Mouse (Mus musculus): ENCODE measurements around the gene Ttll11. TPM values are rescaled to one million over a fixed set of nuclear protein-coding genes. Genes with fewer than 3 reads are reported as not detected.
A peak's percentile ranks its signal among the peaks of the same experiment; 100 is the strongest.

The Ttll11 gene
- total RNA-seq, 2 experiments from 2014 or later: 2.2 to 2.7 TPM

- no peak for DNase-seq
Observed at GRCm38 (mm10) chr2:35899712-35900111, 80.0 kb downstream of the Ttll11 start.

- no peak for DNase-seq
Observed at GRCm38 (mm10) chr2:35899135-35899474, 80.6 kb downstream of the Ttll11 start.

- peak; percentile 49 for DNase-seq
Observed at GRCm38 (mm10) chr2:35898425-35899134, 81.1 kb downstream of the Ttll11 start.

- no peak for DNase-seq
Observed at GRCm38 (mm10) chr2:35897125-35897524, 82.6 kb downstream of the Ttll11 start.

- DNase-seq: no peak
Observed at GRCm38 (mm10) chr2:35894512-35894911, 85.2 kb downstream of the Ttll11 start.

GRCm38 (mm10) chr2:35890635-35891034 lies 89.1 kb downstream of the Ttll11 start:
- no peak for DNase-seq

- no peak for DNase-seq
Observed at GRCm38 (mm10) chr2:35889776-35890175, 89.9 kb downstream of the Ttll11 start.

- no peak for DNase-seq
Observed at GRCm38 (mm10) chr2:35884296-35884695, 95.4 kb downstream of the Ttll11 start.

- no peak for DNase-seq
Observed at GRCm38 (mm10) chr2:35882336-35882987, 97.3 kb downstream of the Ttll11 start.

GRCm38 (mm10) chr2:35881896-35882295 lies 97.8 kb downstream of the Ttll11 start:
- no peak for DNase-seq

- DNase-seq: no peak
Observed at GRCm38 (mm10) chr2:35880362-35880761, 99.4 kb downstream of the Ttll11 start.

- DNase-seq: no peak
Observed at GRCm38 (mm10) chr2:35879887-35880286, 99.8 kb downstream of the Ttll11 start.

- no peak for DNase-seq
Observed at GRCm38 (mm10) chr2:35878506-35878905, 101.2 kb downstream of the Ttll11 start.

- DNase-seq: no peak
Observed at GRCm38 (mm10) chr2:35875572-35875971, 104.1 kb downstream of the Ttll11 start.

GRCm38 (mm10) chr2:35874421-35874820 lies 105.3 kb downstream of the Ttll11 start:
- DNase-seq: no peak

GRCm38 (mm10) chr2:35869165-35869564 lies 110.5 kb downstream of the Ttll11 start:
- DNase-seq: no peak

GRCm38 (mm10) chr2:35863284-35863683 lies 116.4 kb downstream of the Ttll11 start:
- DNase-seq: no peak

GRCm38 (mm10) chr2:35861185-35861584 lies 118.5 kb downstream of the Ttll11 start:
- no peak for DNase-seq

- DNase-seq: no peak
Observed at GRCm38 (mm10) chr2:35860394-35860744, 119.3 kb downstream of the Ttll11 start.

GRCm38 (mm10) chr2:35859708-35860393 lies 119.9 kb downstream of the Ttll11 start:
- DNase-seq: no peak

- DNase-seq: no peak
Observed at GRCm38 (mm10) chr2:35858281-35858680, 121.4 kb downstream of the Ttll11 start.

- DNase-seq: no peak
Observed at GRCm38 (mm10) chr2:35856901-35857300, 122.8 kb downstream of the Ttll11 start.

GRCm38 (mm10) chr2:35854877-35855276 lies 124.8 kb downstream of the Ttll11 start:
- no peak for DNase-seq

- DNase-seq: no peak
Observed at GRCm38 (mm10) chr2:35852971-35853370, 126.7 kb downstream of the Ttll11 start.
